Mouse (Mus musculus) spleen, adult 10 weeks (tissue): ENCODE results near the gene Man1c1. TPM values are rescaled to one million over a fixed set of nuclear protein-coding genes. Genes with fewer than 3 reads are reported as not detected.

Experiments
- polyA plus RNA-seq: library from polyadenylated mRNA; stranded (reverse); fragments of 350-450 nt; fragmentation: Illumina TruSeq; extraction: RNeasy Lipid Tissue Mini Kit (QIAGEN cat#74804); gene quantifications from one replicate; pipeline ENCODE4 v1.2.3, GENCODE M21; 2015; ENCODE audit warnings: low replicate concordance; ENCODE audit not compliant: insufficient read depth

Gene Man1c1
- polyA plus RNA-seq: 4.3 TPM

DNA sequence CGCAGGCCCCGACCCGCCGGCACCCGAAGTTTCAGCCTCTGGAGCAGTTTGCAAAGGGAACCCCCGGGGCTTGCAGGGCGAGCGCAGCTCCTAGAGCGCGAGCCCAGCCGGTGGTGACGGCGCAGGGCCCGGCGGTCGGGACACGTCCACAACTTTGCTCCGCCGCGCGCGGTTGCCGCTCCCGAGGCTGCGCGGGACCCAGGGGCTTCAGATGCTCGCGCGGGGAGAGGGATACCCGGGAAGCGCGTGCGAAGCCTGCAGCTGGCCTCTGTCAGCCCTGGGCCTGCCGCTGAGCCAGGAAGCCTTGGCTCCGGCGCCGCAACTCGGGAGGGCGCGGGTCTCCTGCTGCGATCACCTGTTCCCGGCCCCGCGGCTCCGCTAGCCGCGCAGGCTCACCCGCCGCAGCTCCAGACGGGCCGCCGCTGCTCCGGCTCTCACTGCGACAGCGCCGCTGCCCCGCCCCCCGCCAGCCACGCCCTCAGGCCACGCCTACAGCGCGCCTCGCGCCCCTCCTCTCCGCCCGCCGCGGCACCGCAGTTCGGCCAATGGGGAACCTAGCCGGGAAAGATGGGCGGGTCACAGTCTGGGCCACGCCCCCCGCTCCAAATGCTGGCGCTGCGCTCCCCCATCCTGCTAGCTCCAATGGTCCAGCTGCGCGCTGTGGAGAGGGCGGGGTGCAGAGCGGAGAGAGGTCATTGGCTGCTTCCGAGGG is at the start of gene Man1c1:
TSS of gene Man1c1 (minus strand) at position 456 of the 712 bp plus-strand sequence.

DNA sequence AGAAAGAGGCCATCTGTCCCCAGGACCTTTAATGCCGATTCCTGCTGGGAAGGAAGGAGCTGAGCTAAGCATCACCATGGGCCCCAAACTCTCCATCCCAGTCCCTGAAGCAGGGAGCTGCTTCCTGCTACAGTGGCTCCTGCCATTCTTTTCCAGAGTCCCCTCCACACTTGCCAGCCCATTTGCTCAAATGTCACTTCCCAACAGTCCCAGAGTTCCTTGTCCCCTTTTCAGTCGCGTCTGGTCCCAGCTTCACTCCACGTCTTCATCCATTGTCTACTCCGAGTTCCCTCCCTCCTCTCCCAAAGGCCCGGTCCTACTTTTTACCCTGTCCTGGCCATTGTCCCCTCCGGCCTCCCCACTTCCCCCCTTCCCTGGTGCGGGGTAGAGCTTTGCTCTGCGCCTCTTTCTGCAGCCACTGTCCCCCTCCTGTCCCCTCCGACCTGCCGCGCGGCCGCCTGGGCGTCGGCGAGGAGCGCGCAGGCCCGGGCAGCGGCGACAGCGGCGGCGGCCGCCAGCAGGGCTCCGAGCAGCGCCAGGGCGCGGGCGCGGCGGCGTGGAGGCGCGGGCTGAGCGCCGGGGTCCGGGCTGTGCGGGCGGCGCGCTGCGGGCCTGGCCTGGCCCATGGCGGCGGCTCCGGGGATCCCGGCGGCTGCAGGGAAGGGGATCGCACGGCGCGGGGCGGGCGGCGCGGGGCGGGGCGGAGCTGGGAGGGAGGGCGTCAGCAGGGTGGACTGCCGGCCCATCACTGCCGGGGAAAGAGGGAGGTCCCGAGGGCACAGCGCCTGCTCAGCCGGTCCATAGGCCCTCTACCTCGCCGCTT is 152.4 kb downstream of the Man1c1 start, which contains the start of gene Selenon:
TSS of gene Selenon (minus strand) at position 673 of the 823 bp plus-strand sequence.

DNA sequence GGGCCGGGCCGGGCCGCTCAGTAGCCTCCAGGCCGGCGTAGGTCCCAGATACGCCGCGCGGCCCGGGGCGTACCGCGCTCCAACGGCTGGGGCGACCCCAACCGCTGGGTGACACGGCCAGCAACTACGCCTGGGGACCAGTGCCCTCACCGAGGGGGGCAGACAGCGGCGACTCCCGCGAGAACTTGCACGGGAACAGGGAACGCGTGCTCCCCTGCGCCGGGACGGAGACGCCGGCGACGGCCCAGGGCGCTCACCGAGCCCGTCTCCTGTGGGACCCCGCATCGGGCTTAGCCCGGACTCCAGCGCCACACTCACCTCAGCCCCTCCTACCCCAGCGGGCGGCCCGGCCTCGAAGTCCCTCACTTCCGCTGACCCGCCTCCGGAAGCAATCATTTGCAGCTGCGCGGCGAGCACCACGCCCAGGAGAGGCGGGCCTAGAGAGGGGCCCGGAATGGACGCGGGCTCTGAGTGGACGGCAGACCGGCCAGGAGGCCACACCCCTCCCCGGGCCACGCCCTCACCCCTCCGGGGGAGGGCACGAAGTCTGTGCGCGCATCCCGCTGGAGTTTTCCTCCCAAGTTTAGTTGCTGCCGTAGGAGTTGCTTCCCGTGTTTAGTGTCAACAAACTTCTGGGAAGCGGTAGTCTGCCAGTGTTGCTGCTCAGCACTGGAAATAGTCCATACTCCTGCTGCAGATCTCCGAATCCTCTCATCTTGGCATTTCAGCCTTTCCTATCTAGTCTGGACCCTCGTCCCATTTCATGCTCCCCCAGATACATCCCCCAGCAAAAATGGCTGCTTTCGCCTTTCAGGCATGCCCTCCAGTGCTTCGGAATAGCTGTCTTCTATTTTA is 168.9 kb downstream of the Man1c1 start, which contains the start of gene Mtfr1l:
TSS of gene Mtfr1l (minus strand) at position 456 of the 855 bp plus-strand sequence.

Other genes with a start within 250 kb of the Man1c1 start
- 122 TPM for gene Stmn1, start 236.0 kb downstream of the Man1c1 start, polyA plus RNA-seq
- 6.8 TPM for gene Paqr7, start 207.6 kb downstream of the Man1c1 start, polyA plus RNA-seq
- gene Aunip, start 193.3 kb downstream of the Man1c1 start, polyA plus RNA-seq: 2.6 TPM
- 54.0 TPM for gene Mtfr1l, start 168.9 kb downstream of the Man1c1 start, polyA plus RNA-seq
- 6.6 TPM for gene Selenon, start 152.1 kb downstream of the Man1c1 start, polyA plus RNA-seq
- 12.5 TPM for gene Ldlrap1, start 63.7 kb upstream of the Man1c1 start, polyA plus RNA-seq
- 39.9 TPM for gene Maco1, start 149.1 kb upstream of the Man1c1 start, polyA plus RNA-seq
- gene Rhd, start 160.2 kb upstream of the Man1c1 start, polyA plus RNA-seq: 15.4 TPM
- 144 TPM for gene Tmem50a, start 210.7 kb upstream of the Man1c1 start, polyA plus RNA-seq
- gene Rsrp1, start 219.3 kb upstream of the Man1c1 start, polyA plus RNA-seq: 1,234 TPM
- gene Syf2, start 226.6 kb upstream of the Man1c1 start, polyA plus RNA-seq: 146 TPM